Mouse (Mus musculus) central nervous system, embryonic 18 days (tissue): ENCODE data around the gene Cnr2. TPM values are rescaled to one million over a fixed set of nuclear protein-coding genes. Genes with fewer than 3 reads are reported as not detected.

Source experiments
- polyA plus RNA-seq: library from polyadenylated mRNA; depleted of rRNA; stranded (reverse); fragments of >200 nt; gene quantifications from 2 replicates; pipeline ENCODE4 v1.2.3, GENCODE M21; 2012; rRNA removed

Gene Cnr2
- polyA plus RNA-seq: 0.04 and 0.08 TPM in 2 replicates

GRCm38 (mm10) chr4:135895071-135895571 is at the start of gene Cnr2:
Cnr2 (plus strand) TSS chr4:135895394.

GRCm38 (mm10) chr4:135855536-135856222 is 39.5 kb upstream of the Cnr2 start, which contains the start of gene Srsf10:
Srsf10 (plus strand) TSS chr4:135855747.

GRCm38 (mm10) chr4:135873526-135874202 is 21.5 kb upstream of the Cnr2 start, which contains the start of gene Pnrc2:
Pnrc2 (minus strand) TSS chr4:135873850.

GRCm38 (mm10) chr4:135920304-135921241 is 25.4 kb downstream of the Cnr2 start, which contains the start of gene Fuca1:
Fuca1 (plus strand) TSS chr4:135920735.

GRCm38 (mm10) chr4:135946278-135946658 is 51.1 kb downstream of the Cnr2 start, which contains the start of gene Hmgcl:
Hmgcl (plus strand) TSS chr4:135946448.

GRCm38 (mm10) chr4:135963457-135964193 is 68.4 kb downstream of the Cnr2 start, which contains the start of gene Gale:
Gale (plus strand) TSS chr4:135963727.

Other genes with a start within 250 kb of the Cnr2 start
- 0.49 and 0.53 TPM in 2 replicates for gene Ifnlr1, start 209.1 kb upstream of the Cnr2 start, polyA plus RNA-seq
- 0.04 and 0.09 TPM in 2 replicates for gene Il22ra1, start 167.2 kb upstream of the Cnr2 start, polyA plus RNA-seq
- gene Myom3, start 135.7 kb upstream of the Cnr2 start, polyA plus RNA-seq: 0.51 and 2.1 TPM in 2 replicates
- 107 and 115 TPM in 2 replicates for gene Srsf10, start 39.6 kb upstream of the Cnr2 start, polyA plus RNA-seq
- 62.5 and 124 TPM in 2 replicates for gene Pnrc2, start 21.5 kb upstream of the Cnr2 start, polyA plus RNA-seq
- gene Fuca1, start 25.3 kb downstream of the Cnr2 start, polyA plus RNA-seq: 44.9 and 46.3 TPM in 2 replicates
- gene Hmgcl, start 51.1 kb downstream of the Cnr2 start, polyA plus RNA-seq: 52.7 and 58.3 TPM in 2 replicates
- 52.2 and 53.0 TPM in 2 replicates for gene Gale, start 68.3 kb downstream of the Cnr2 start, polyA plus RNA-seq
- 141 and 147 TPM in 2 replicates for gene Lypla2, start 77.2 kb downstream of the Cnr2 start, polyA plus RNA-seq
- 65.7 and 68.3 TPM in 2 replicates for gene Pithd1, start 91.9 kb downstream of the Cnr2 start, polyA plus RNA-seq
- 18.9 TPM in 2 replicates for gene Eloa, start 126.4 kb downstream of the Cnr2 start, polyA plus RNA-seq
- gene Rpl11, start 158.0 kb downstream of the Cnr2 start, polyA plus RNA-seq: 953 TPM in 2 replicates
- gene Id3, start 248.1 kb downstream of the Cnr2 start, polyA plus RNA-seq: 86.4 and 119 TPM in 2 replicates